Mouse (Mus musculus) C2C12 (cell line): ENCODE measurements around the gene Mettl27. TPM values are rescaled to one million over a fixed set of nuclear protein-coding genes. Genes with fewer than 3 reads are reported as not detected.

Experiments used
- H3K27me3 ChIP-seq: one replicate; pipeline ENCODE4 v1.6.1; 2011; ENCODE audit not compliant: control insufficient read depth, insufficient read depth, insufficient read length
- H3K36me3 ChIP-seq: one replicate; pipeline ENCODE4 v1.6.1; 2011; ENCODE audit not compliant: control insufficient read depth, insufficient read depth
- H3K4me3 ChIP-seq: one replicate; pipeline ENCODE4 v1.5.1; 2011; ENCODE audit warnings: mild to moderate bottlenecking, control low read depth; ENCODE audit not compliant: poor library complexity, insufficient read depth, severe bottlenecking
- H3K79me2 ChIP-seq: one replicate; pipeline ENCODE4 v1.6.1; 2011; ENCODE audit not compliant: control insufficient read depth, insufficient read depth
- H3K79me3 ChIP-seq: one replicate; pipeline ENCODE4 v1.6.1; 2011; ENCODE audit warnings: low read depth, control low read depth
- H3ac ChIP-seq: one replicate; pipeline ENCODE3; 2011; ENCODE audit warnings: low read depth; ENCODE audit not compliant: control insufficient read depth, insufficient read length
- CEBPB ChIP-seq: IDR thresholded peaks from one replicate; pipeline ENCODE4 v1.6.1; 2011; ENCODE audit warnings: low read depth, mild to moderate bottlenecking, control low read depth, moderate library complexity
- CTCF ChIP-seq: IDR thresholded peaks from one replicate; pipeline ENCODE4 v1.5.1; 2011; ENCODE audit not compliant: control insufficient read depth, insufficient read depth, insufficient read length
- FOSL1 ChIP-seq: IDR thresholded peaks from one replicate; pipeline ENCODE4 v1.8.0; 2011; ENCODE audit warnings: mild to moderate bottlenecking, low read length; ENCODE audit not compliant: poor library complexity, insufficient read depth, severe bottlenecking
- MAX ChIP-seq: IDR thresholded peaks from one replicate; pipeline ENCODE4 v1.6.1; 2011; ENCODE audit warnings: mild to moderate bottlenecking, control low read depth
- MYOD1 ChIP-seq: IDR thresholded peaks from one replicate; pipeline ENCODE4 v1.6.1; 2011; ENCODE audit warnings: low read depth; ENCODE audit not compliant: control insufficient read depth, insufficient read length
- MYOG ChIP-seq: IDR thresholded peaks from one replicate; pipeline ENCODE4 v1.6.1; 2011; ENCODE audit not compliant: control insufficient read depth, insufficient read length; ENCODE audit errors: extremely low read depth
- USF1 ChIP-seq: IDR thresholded peaks from one replicate; pipeline ENCODE4 v1.6.1; 2011; ENCODE audit warnings: low read depth, mild to moderate bottlenecking, control low read depth, moderate library complexity
- polyA plus RNA-seq: library from polyadenylated mRNA; unstranded; fragments of >200 nt; fragmentation: generic; extraction: Trizol; gene quantifications from one replicate; pipeline ENCODE4 v1.2.1, GENCODE M21; 2012; ENCODE audit warnings: missing spikeins

Gene Mettl27
- polyA plus RNA-seq, 1 experiment, result 4.3 TPM

DNA sequence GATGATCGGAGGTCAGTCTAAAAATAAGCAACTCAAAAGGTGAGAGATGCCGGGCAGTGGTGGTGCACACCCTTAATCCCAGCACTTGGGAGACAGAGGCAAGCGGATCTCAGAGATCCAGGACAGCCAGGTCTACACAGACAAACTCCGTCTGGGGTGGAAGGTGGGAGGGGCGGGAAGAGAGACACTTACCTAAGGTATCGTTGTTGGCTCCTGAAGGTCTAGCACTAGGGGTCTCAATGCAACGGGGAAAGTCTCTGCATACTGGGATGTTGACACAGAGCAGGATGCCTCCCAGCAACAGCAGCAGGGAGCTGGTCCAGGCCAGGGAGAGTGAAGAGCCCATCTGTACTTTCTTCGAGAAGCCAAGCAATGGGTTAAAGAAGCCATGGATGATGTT is 17.7 kb upstream of the Mettl27 start:
- Histone ChIP-seq H3K36me3 (no peaks in the 10 kb centered on the region), H3K27me3 (no peaks in the 10 kb centered on the region), H3ac (no peak overlapping the region), H3K4me3 (no peak overlapping the region), H3K79me2 (no peaks in the 10 kb centered on the region), H3K79me3 (no peaks in the 10 kb centered on the region)
- TF ChIP-seq MYOG (no peak), MAX (no peak), FOSL1 (no peak), CTCF (no peak), CEBPB (no peak), MYOD1 (no peak), USF1 (no peak)

DNA sequence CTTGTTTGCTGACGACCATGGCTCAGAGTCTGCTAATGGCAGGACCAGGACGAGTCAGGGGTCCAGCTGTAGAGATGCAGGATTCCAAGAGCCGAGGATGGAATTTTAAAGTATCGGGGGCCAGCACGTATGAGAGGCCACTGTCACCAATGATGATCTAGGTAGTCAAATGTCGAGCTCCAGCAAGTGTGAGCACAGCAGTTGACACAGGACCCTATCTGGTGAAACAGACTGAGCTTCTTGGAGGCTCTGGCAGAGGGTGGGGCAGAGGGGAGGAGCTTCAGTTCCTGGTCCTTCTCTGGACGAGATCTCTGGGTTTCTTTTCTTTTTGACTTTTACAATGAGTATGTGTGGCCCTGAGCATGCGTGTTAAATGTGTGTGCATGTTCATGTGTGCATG is 16.9 kb upstream of the Mettl27 start, which contains the start of gene Cldn13:
Gene Cldn13, minus strand, starts transcription at position 216 of the 400 bp plus-strand sequence.
- no peaks in the 10 kb centered on the region for H3K79me2 ChIP-seq
- H3K36me3 ChIP-seq, result no peaks in the 10 kb centered on the region
- H3K27me3 ChIP-seq, result no peaks in the 10 kb centered on the region
- H3K79me3 ChIP-seq, result no peaks in the 10 kb centered on the region
- no peak within 1 kb of the TSS for H3K4me3 ChIP-seq
- no peak within 1 kb of the TSS for H3ac ChIP-seq
- TF ChIP-seq FOSL1 (no peak), USF1 (no peak), MYOD1 (no peak), CTCF (no peak), CEBPB (no peak), MYOG (no peak), MAX (no peak)

DNA sequence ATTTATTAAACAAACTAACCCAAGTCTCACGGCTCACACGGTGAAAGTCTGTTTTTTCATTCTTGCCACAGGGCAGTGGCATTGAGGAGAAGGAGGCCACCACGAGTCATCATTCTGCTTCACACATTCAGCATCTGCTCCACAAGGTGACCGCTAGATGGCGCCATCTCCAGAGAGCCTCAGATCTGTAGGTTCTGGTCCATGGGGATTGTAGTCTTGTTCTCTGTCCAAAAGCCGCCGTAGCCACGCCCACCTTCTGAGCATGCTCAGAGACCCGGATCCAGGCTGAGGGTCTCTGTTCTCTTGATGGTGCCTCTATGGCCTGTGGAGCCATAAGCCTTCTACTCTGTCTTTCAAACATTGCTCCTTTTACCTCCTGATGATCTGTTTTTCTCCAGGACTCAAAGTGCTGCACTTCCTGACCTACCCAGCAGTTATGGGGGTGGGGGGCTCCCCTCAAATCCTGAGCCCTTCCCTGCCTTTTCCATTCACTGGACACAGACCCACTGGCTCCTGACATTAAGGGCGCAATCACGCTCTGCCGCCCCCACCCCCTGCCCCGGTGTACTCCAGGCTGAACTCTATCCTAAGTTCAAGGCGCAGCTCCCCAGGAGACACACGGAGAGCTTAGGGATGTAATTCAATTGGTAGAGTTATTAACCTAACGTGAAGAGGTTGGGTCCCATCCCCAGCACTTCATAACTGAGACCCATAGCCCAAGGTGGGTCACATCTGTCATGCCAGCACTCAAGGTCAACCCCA is 13.9 kb upstream of the Mettl27 start:
- Histone ChIP-seq H3ac (no peak overlapping the region), H3K4me3 (no peak overlapping the region), H3K27me3 (peaks cover 5% of the 10 kb centered on the region), H3K79me2 (no peaks in the 10 kb centered on the region), H3K79me3 (no peaks in the 10 kb centered on the region), H3K36me3 (no peaks in the 10 kb centered on the region)
- no peak for TF ChIP-seq MYOD1
- TF ChIP-seq CTCF, result no peak
- no peak for TF ChIP-seq MAX
- TF ChIP-seq USF1, result no peak

DNA sequence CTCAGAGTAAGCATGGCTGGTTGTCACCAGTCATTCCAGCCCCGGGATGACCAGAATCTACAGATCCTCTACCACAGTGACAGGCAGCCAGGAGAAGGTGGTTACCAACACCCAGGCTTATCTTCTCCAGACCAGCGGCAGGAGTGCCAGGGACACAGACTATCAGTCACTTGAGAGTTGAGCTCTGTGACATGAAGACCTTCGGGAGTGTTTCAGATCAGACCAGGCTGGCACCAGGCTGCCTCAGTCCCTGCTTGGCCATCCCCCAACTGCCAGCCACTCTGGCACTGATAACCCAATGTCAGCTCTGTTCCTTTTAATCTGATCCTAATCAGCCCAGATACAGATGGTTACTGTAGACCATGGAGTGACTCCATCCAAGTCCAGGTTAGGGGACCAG is 13.1 kb upstream of the Mettl27 start:
- H3K27me3 ChIP-seq, result peaks cover 5% of the 10 kb centered on the region

DNA sequence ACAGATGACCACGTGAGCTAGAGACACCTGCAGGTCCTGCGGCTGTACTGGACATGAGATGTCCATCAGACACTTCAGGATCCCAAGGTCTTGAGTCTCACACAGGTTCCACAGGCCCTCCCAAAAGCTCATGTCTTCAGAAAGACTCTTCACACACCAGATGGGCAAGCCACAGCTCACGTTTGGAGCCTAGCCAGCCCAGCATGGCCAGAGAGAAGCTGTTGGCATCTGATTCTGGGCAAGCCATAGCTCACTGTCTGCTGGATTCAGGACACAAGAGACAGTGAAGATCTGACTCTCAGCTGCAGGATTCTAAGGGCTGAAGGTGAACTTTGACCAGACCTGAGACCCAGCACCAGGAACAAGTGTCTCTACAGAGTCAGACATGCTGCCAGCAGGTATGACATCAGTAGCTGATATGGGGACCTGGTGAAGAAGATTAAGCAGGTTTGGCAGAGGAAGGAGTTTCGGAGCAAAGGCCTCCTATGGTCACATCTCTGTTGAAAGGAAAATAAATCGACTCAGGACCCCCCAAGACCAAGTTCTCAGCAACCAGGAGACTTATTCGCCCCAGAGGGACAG is 12.0 kb upstream of the Mettl27 start:
- Histone ChIP-seq H3K79me3 (no peaks in the 10 kb centered on the region), H3K79me2 (no peaks in the 10 kb centered on the region), H3K27me3 (peaks cover 10% of the 10 kb centered on the region), H3K36me3 (no peaks in the 10 kb centered on the region), H3ac (no peak overlapping the region), H3K4me3 (no peak overlapping the region)
- TF ChIP-seq CTCF, result no peak
- TF ChIP-seq MAX, result no peak
- no peak for TF ChIP-seq USF1

More for the DNA sequence above, 13.1 kb upstream of the Mettl27 start:
- no peaks in the 10 kb centered on the region for H3K79me3 ChIP-seq
- no peak overlapping the region for H3K4me3 ChIP-seq
- TF ChIP-seq MAX (no peak), MYOG (no peak), CEBPB (no peak), USF1 (no peak), FOSL1 (no peak), MYOD1 (no peak), CTCF (no peak)
- H3K36me3 ChIP-seq, result no peaks in the 10 kb centered on the region
- H3K79me2 ChIP-seq, result no peaks in the 10 kb centered on the region
- H3ac ChIP-seq, result no peak overlapping the region

DNA sequence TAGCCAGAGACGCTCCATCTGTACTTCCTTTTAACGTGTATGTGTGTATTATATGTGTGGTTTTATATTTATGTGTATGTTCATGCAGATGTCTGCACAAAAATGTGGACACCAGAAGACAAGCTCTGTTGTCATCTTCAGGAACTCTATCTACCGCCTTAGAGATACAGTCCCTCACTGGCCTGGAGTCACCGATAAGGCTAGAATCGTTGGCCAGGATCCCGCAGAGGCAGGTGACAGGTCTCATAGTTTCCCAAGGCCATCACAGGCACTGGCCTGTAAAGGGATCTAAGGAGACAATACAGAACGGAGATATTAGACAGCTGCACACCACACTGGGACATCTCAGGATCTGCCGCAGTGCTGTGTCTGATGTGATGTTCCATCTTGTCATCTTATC is 11.1 kb upstream of the Mettl27 start:
- no peak for TF ChIP-seq MAX
- no peak for TF ChIP-seq MYOD1
- no peak for TF ChIP-seq USF1
- TF ChIP-seq CEBPB, result no peak
- no peak for TF ChIP-seq MYOG
- TF ChIP-seq FOSL1, result no peak
- no peak for TF ChIP-seq CTCF
- Histone ChIP-seq H3K4me3 (no peak overlapping the region), H3K79me2 (no peaks in the 10 kb centered on the region)

More for the DNA sequence above, 11.1 kb upstream of the Mettl27 start:
- no peaks in the 10 kb centered on the region for H3K36me3 ChIP-seq
- peaks cover 10% of the 10 kb centered on the region for H3K27me3 ChIP-seq
- no peaks in the 10 kb centered on the region for H3K79me3 ChIP-seq
- H3ac ChIP-seq, result no peak overlapping the region
